Comparison of ENCODE assay signal across 28 mouse cellular contexts in genomic region chr13:33959771-33960170, GRCm38 (mm10). TPM values are rescaled to one million over a fixed set of nuclear protein-coding genes. Genes with fewer than 3 reads are reported as not detected.
DNase-seq lines count a peak whose midpoint lies in the region; ATAC-seq and TF ChIP-seq lines count a peak whose summit lies in the region.
"Had no signal": no experiment of that assay in that cellular context is flagged by ENCODE, and none has a peak within 500 bp of the region (broad histone marks: within the 10 kb centered on the region; RNA-seq: fewer than 3 reads in every experiment).

No protein-coding gene starts in this region.

- TF ChIP-seq CTCF in bone marrow macrophage, adult 2 months (IDR thresholded peaks at IDR 0.05; ENCODE audit: low read depth, low read length), result no peak
- no peak for TF ChIP-seq CTCF in kidney, adult 2 months (conservative IDR thresholded peaks at IDR 0.05; ENCODE audit: insufficient read depth, insufficient read length, low read depth, low read length)

- TF ChIP-seq POLR2A in bone marrow macrophage, adult 2 months (IDR thresholded peaks at IDR 0.05; ENCODE audit: borderline replicate concordance, low read depth, low read length), result no peak
- no peak for TF ChIP-seq POLR2A in kidney, adult 2 months (IDR thresholded peaks at IDR 0.05; ENCODE audit: low read depth, low read length)

- peak overlapping the region; percentile 69 for H3K4me3 ChIP-seq in megakaryocyte, embryonic 14.5 days (replicated peaks)
- H3K4me3 ChIP-seq in bone marrow macrophage, adult 2 months (ENCODE audit: insufficient read depth, low read length), result no peak overlapping the region
- no peak overlapping the region for H3K4me3 ChIP-seq in macrophage (ENCODE audit: inconsistent target)
- H3K4me3 ChIP-seq in kidney, adult 2 months (ENCODE audit: insufficient read depth, low read depth, low read length), result no peak overlapping the region
- H3K4me3 ChIP-seq: embryonic facial prominence, embryonic 13.5 days; embryonic facial prominence, embryonic 15.5 days; forebrain, embryonic 13.5 days; forebrain, embryonic 15.5 days had no signal

- WGBS in macrophage (ENCODE audit: missing documents), result 94% methylated on average over 2 of the region's 2 CpGs
- WGBS in kidney, adult 2 months, result 94% methylated on average over 2 of the region's 2 CpGs

- peaks cover 15% of the 10 kb centered on the region for H3K4me1 ChIP-seq in megakaryocyte, embryonic 14.5 days
- H3K4me1 ChIP-seq in bone marrow macrophage, adult 2 months (ENCODE audit: control insufficient read depth, insufficient read depth, low read length), result peaks cover 20% of the 10 kb centered on the region
- H3K4me1 ChIP-seq in kidney, adult 2 months (ENCODE audit: control insufficient read depth, insufficient read depth, low read length), result peaks cover 7% of the 10 kb centered on the region; the same call in 1 of the 2 replicates
- H3K4me1 ChIP-seq: embryonic facial prominence, embryonic 13.5 days; embryonic facial prominence, embryonic 15.5 days; forebrain, embryonic 13.5 days had no signal

- H3K27ac ChIP-seq in bone marrow macrophage, adult 2 months (ENCODE audit: insufficient read depth, low read depth, low read length), result peak overlapping the region; percentile 85
- H3K27ac ChIP-seq in macrophage, result peak overlapping the region; percentile 71
- H3K27ac ChIP-seq in kidney, adult 2 months (ENCODE audit: insufficient read depth, low read depth, low read length), result no peak overlapping the region
- H3K27ac ChIP-seq: embryonic facial prominence, embryonic 13.5 days; embryonic facial prominence, embryonic 15.5 days; forebrain, embryonic 13.5 days; forebrain, embryonic 15.5 days had no signal

- DNase-seq in kidney, adult 2 months, result no peak
- DNase-seq in urinary bladder, postnatal 10 days (ENCODE audit: low spot score), result no peak
- DNase-seq: adrenal gland, adult 8-10 months; adrenal gland, postnatal 14 days; adrenal gland, postnatal 36 days; B cell, adult 2 months; cerebellum, adult 11 months; cerebellum, adult 18-20 months; cerebellum, adult 8-10 months; cerebellum, postnatal 10 days; cerebellum, postnatal 25 days; embryo, embryonic 11 days; forebrain, postnatal 0 days had no signal

- H3K27me3 ChIP-seq in megakaryocyte, embryonic 14.5 days (replicated peaks), result no peaks in the 10 kb centered on the region
- H3K27me3 ChIP-seq in kidney, adult 2 months (replicated peaks; ENCODE audit: control insufficient read depth, insufficient read depth, low read length), result no peaks in the 10 kb centered on the region
- H3K27me3 ChIP-seq: CH12.LX; embryonic facial prominence, embryonic 13.5 days; embryonic facial prominence, embryonic 15.5 days; forebrain, embryonic 13.5 days; forebrain, embryonic 15.5 days; Patski had no signal

- H3K79me2 ChIP-seq in macrophage (ENCODE audit: inconsistent target), result no peaks in the 10 kb centered on the region

- H3K9me3 ChIP-seq in megakaryocyte, embryonic 14.5 days, result no peaks in the 10 kb centered on the region
- H3K9me3 ChIP-seq: embryonic facial prominence, embryonic 13.5 days; embryonic facial prominence, embryonic 15.5 days; forebrain, embryonic 13.5 days; forebrain, embryonic 15.5 days; G1E had no signal

- ATAC-seq in megakaryocyte, adult 5-6 weeks (ENCODE audit: poor library complexity, severe bottlenecking), result no peak
- ATAC-seq: activated CD4-positive, CD25-positive, alpha-beta regulatory T cell, adult 4 months; CD4-positive, CD25-positive, alpha-beta regulatory T cell, adult 4 months; forebrain, embryonic 13.5 days; forebrain, embryonic 15.5 days; forebrain, postnatal 0 days; Patski had no signal

- peaks cover 23% of the 10 kb centered on the region for H3K36me3 ChIP-seq in megakaryocyte, embryonic 14.5 days (replicated peaks; ENCODE audit: low read length)
- H3K36me3 ChIP-seq in macrophage (ENCODE audit: inconsistent target), result no peaks in the 10 kb centered on the region
- H3K36me3 ChIP-seq in kidney, adult 2 months (ENCODE audit: control insufficient read depth, insufficient read depth, low read length), result no peaks in the 10 kb centered on the region
- H3K36me3 ChIP-seq: embryonic facial prominence, embryonic 13.5 days; embryonic facial prominence, embryonic 15.5 days; forebrain, embryonic 15.5 days; G1E had no signal

RNA-seq across cellular contexts. Expression of gene Nqo2, which starts 4.7 kb away (rescaled TPM):
- 2.6 TPM in 1 of 2 replicates, not detected in the other for polyA plus RNA-seq in megakaryocyte, embryonic 14.5 days (2012; ENCODE audit: insufficient read depth, low replicate concordance)
- total RNA-seq in megakaryocyte, adult 5-6 weeks (2015), result 93.7 and 94.6 TPM in 2 replicates
- total RNA-seq in megakaryocyte, adult 5-6 weeks (2017), result 77.5 and 81.5 TPM in 2 replicates
- 39.9 and 41.2 TPM in 2 replicates for polyA plus RNA-seq in bone marrow macrophage, adult 2 months (2012; ENCODE audit: insufficient read depth, insufficient read length, missing spikeins)
- 10 to 100 TPM in 15 of 26 experiments, 1 to 10 TPM in 11; 2.1 to 36.1 (median 11.8) TPM for total RNA-seq in macrophage (2018; cell fraction: chromatin; rRNA removed)
- 10 to 100 TPM; 31.0 to 57.5 (median 36.6) TPM for total RNA-seq in macrophage (2018; cell fraction: cytosol; rRNA removed)
- total RNA-seq in macrophage (2018; cell fraction: nucleus; rRNA removed), result 10 to 100 TPM in 23 of 26 experiments, 1 to 10 TPM in 3; 6.5 to 51.2 (median 16.8) TPM
- polyA plus RNA-seq in macrophage (2018), result 31.7 to 46.3 TPM (median 42.0 TPM) in 3 replicates
- polyA plus RNA-seq in kidney, adult 2 months (2012; rRNA removed), result 14.6 and 21.2 TPM in 2 replicates

RNA-seq across cellular contexts. Expression of gene Ripk1, which starts 42.4 kb away (rescaled TPM):
- 3.4 and 8.7 TPM in 2 replicates for polyA plus RNA-seq in megakaryocyte, embryonic 14.5 days (2012; ENCODE audit: insufficient read depth, low replicate concordance)
- 45.6 and 50.8 TPM in 2 replicates for total RNA-seq in megakaryocyte, adult 5-6 weeks (2015)
- 56.9 and 57.3 TPM in 2 replicates for total RNA-seq in megakaryocyte, adult 5-6 weeks (2017)
- 53.5 and 63.4 TPM in 2 replicates for polyA plus RNA-seq in bone marrow macrophage, adult 2 months (2012; ENCODE audit: insufficient read depth, insufficient read length, missing spikeins)
- total RNA-seq in macrophage (2018; cell fraction: chromatin; rRNA removed), result 100 to 1,000 TPM in 24 of 26 experiments, 10 to 100 TPM in 2; 97.1 to 196 (median 136) TPM
- total RNA-seq in macrophage (2018; cell fraction: cytosol; rRNA removed), result 10 to 100 TPM; 47.4 to 84.8 (median 67.0) TPM
- 100 to 1,000 TPM in 13 of 26 experiments, 10 to 100 TPM in 13; 75.8 to 197 (median 100) TPM for total RNA-seq in macrophage (2018; cell fraction: nucleus; rRNA removed)
- 61.5 to 114 TPM (median 61.6 TPM) in 3 replicates for polyA plus RNA-seq in macrophage (2018)
- polyA plus RNA-seq in kidney, adult 2 months (2012; rRNA removed), result 7.4 and 7.6 TPM in 2 replicates

RNA-seq across cellular contexts. Expression of gene Serpinb6a, which starts 42.8 kb away (rescaled TPM):
- polyA plus RNA-seq in megakaryocyte, embryonic 14.5 days (2012; ENCODE audit: insufficient read depth, low replicate concordance), result 26.2 and 48.5 TPM in 2 replicates
- 16.8 and 17.8 TPM in 2 replicates for total RNA-seq in megakaryocyte, adult 5-6 weeks (2015)
- 19.6 and 19.8 TPM in 2 replicates for total RNA-seq in megakaryocyte, adult 5-6 weeks (2017)
- polyA plus RNA-seq in bone marrow macrophage, adult 2 months (2012; ENCODE audit: insufficient read depth, insufficient read length, missing spikeins), result 737 and 743 TPM in 2 replicates
- total RNA-seq in macrophage (2018; cell fraction: chromatin; rRNA removed), result 100 to 1,000 TPM in 16 of 26 experiments, 10 to 100 TPM in 10; 61.3 to 344 (median 127) TPM
- 1,000 to 10,000 TPM in 6 of 26 experiments, 100 to 1,000 TPM in 20; 289 to 1,112 (median 609) TPM for total RNA-seq in macrophage (2018; cell fraction: cytosol; rRNA removed)
- 100 to 1,000 TPM; 108 to 456 (median 182) TPM for total RNA-seq in macrophage (2018; cell fraction: nucleus; rRNA removed)
- 845 to 1,624 TPM (median 1,052 TPM) in 3 replicates for polyA plus RNA-seq in macrophage (2018)
- 26.6 and 31.1 TPM in 2 replicates for polyA plus RNA-seq in kidney, adult 2 months (2012; rRNA removed)

RNA-seq across cellular contexts. Expression of gene Serpinb6c, which starts 54.3 kb away (rescaled TPM):
- polyA plus RNA-seq in megakaryocyte, embryonic 14.5 days (2012; ENCODE audit: insufficient read depth, low replicate concordance), result not detected in 2 replicates
- total RNA-seq in megakaryocyte, adult 5-6 weeks (2015), result not detected in 2 replicates
- not detected in 2 replicates for total RNA-seq in megakaryocyte, adult 5-6 weeks (2017)
- polyA plus RNA-seq in bone marrow macrophage, adult 2 months (2012; ENCODE audit: insufficient read depth, insufficient read length, missing spikeins), result not detected in 2 replicates
- total RNA-seq in macrophage (2018; cell fraction: chromatin; rRNA removed), result not detected
- not detected for total RNA-seq in macrophage (2018; cell fraction: cytosol; rRNA removed)
- total RNA-seq in macrophage (2018; cell fraction: nucleus; rRNA removed), result not detected
- polyA plus RNA-seq in macrophage (2018), result not detected in 3 replicates
- polyA plus RNA-seq in kidney, adult 2 months (2012; rRNA removed), result 0.11 TPM in 1 of 2 replicates, not detected in the other
- total RNA-seq: CH12.LX; common myeloid progenitor, adult 5-6 weeks; G1E had no signal
- polyA plus RNA-seq: activated CD4-positive, CD25-positive, alpha-beta regulatory T cell, adult 4 months; embryonic facial prominence, embryonic 11.5 days; embryonic facial prominence, embryonic 13.5 days; forebrain, embryonic 13.5 days; G1E had no signal

Comparison
In these comparisons a context has a peak if more than half of its experiments do, and no peak if none do; other contexts are left out.
1. RNA of gene Serpinb6a, which starts 42.8 kb away (polyA plus RNA-seq): 845 to 1,624 TPM in macrophage and 737 to 743 TPM in bone marrow macrophage, adult 2 months; 26.2 to 48.5 TPM in megakaryocyte, embryonic 14.5 days and 26.6 to 31.1 TPM in kidney, adult 2 months; every median in the first group is over 10 times any median in the second.